Mouse (Mus musculus): ENCODE data around the gene Ehbp1. TPM values are rescaled to one million over a fixed set of nuclear protein-coding genes. Genes with fewer than 3 reads are reported as not detected.

Gene Ehbp1
- total RNA-seq, 2 experiments from 2014 or later: 36.8 to 44.8 TPM

GRCm38 (mm10) chr11:21974005-21974531, 368.0 kb downstream of the Ehbp1 start:
- no peak for DNase-seq (ENCODE audit: low spot score in 2 of 2)

- DNase-seq (ENCODE audit: low spot score in 2 of 2): no peak
These were observed 368.5 kb downstream of the Ehbp1 start for GRCm38 (mm10) chr11:21973597-21973996.

- DNase-seq (ENCODE audit: low spot score in 2 of 2): no peak
These were observed 373.2 kb downstream of the Ehbp1 start for GRCm38 (mm10) chr11:21968922-21969321.

Other genes starting within 250 kb of the Ehbp1 start
- 1 to 10 TPM; 3.5 to 4.2 TPM for gene Tmem17, start 169.8 kb upstream of the Ehbp1 start, total RNA-seq (2021)

Data from gastrocnemius, postnatal 4 days (tissue).